Mouse (Mus musculus) liver, embryonic 14.5 days (tissue): ENCODE data around the gene Olfr194. TPM values are rescaled to one million over a fixed set of nuclear protein-coding genes. Genes with fewer than 3 reads are reported as not detected.
"Not testable (repeated sequence)": the region's sequence is repeated elsewhere in the genome, so short reads cannot be mapped to it uniquely, and the experiment has no call there.

ENCODE experiments used
- ATAC-seq: fragments of 200-750 bp; cut with Nextera tagmentation; 2 replicates; pipeline ENCODE4 v1.8.0; 2017; ENCODE audit warnings: moderate number of reproducible peaks, mild to moderate bottlenecking, moderate library complexity; ENCODE audit not compliant: insufficient read depth
- DNase-seq, 3 experiments: peaks; one replicate each; pipeline ENCODE4 v3.0.0-alpha.2; 2012 to 2013; ENCODE audit warnings: low read depth in 3 of 3, low spot score in 3 of 3
- H3K27ac ChIP-seq: fragments of 300-500 bp; sonication (generic); 2 replicates; pipeline ENCODE4 v1.5.1; 2014; ENCODE audit warnings: moderate library complexity, mild to moderate bottlenecking, control low read depth, inconsistent platforms
- H3K27me3 ChIP-seq: fragments of 300-500 bp; sonication (generic); 2 replicates; pipeline ENCODE4 v1.6.1; 2014; ENCODE audit warnings: mild to moderate bottlenecking, low read length, moderate library complexity; ENCODE audit not compliant: control insufficient read depth, insufficient read depth
- H3K36me3 ChIP-seq: fragments of 300-500 bp; sonication (generic); replicated peaks from 2 replicates; pipeline ENCODE4 v1.6.1; 2014; ENCODE audit warnings: low read depth; ENCODE audit not compliant: control insufficient read depth, insufficient read depth
- H3K4me1 ChIP-seq, 2 experiments: fragments of 200-500 bp in 1 of 2; fragments of 300-500 bp in 1 of 2; sonication (generic) in 1 of 2; replicated peaks; 2 replicates each; pipeline ENCODE4 v1.6.1; 2012 to 2014; ENCODE audit warnings: antibody characterized with exemption in 1 of 2, inconsistent platforms in 1 of 2, low read length in 1 of 2; ENCODE audit not compliant: control insufficient read depth in 2 of 2, insufficient read depth in 2 of 2
- H3K4me2 ChIP-seq: fragments of 300-500 bp; sonication (generic); 2 replicates; pipeline ENCODE4 v1.6.1; 2014; ENCODE audit warnings: low read depth, mild to moderate bottlenecking, control low read depth, moderate library complexity
- H3K4me3 ChIP-seq, 2 experiments: fragments of 200-500 bp in 1 of 2; fragments of 300-500 bp in 1 of 2; sonication (generic) in 1 of 2; 2 replicates each; pipeline ENCODE4 v1.5.1; 2012 to 2014; ENCODE audit warnings: low read depth in 2 of 2, low read length in 2 of 2, mild to moderate bottlenecking in 2 of 2, control low read depth in 1 of 2, inconsistent platforms in 1 of 2, moderate library complexity in 1 of 2; ENCODE audit not compliant: insufficient read depth in 1 of 2
- H3K9ac ChIP-seq: fragments of 300-500 bp; sonication (generic); replicated peaks from 2 replicates; pipeline ENCODE4 v1.6.1; 2014; ENCODE audit warnings: mild to moderate bottlenecking, control low read depth, moderate library complexity
- H3K9me3 ChIP-seq: fragments of 300-500 bp; sonication (generic); 2 replicates; pipeline ENCODE4 v1.6.1; 2016; ENCODE audit warnings: low read length, mixed read lengths; ENCODE audit not compliant: control insufficient read depth
- CTCF ChIP-seq: IDR thresholded peaks from 2 replicates; pipeline ENCODE4 v1.5.1; 2016; ENCODE audit warnings: antibody characterized with exemption, low read depth, control low read depth
- EP300 ChIP-seq: IDR thresholded peaks from 2 replicates; pipeline ENCODE4 v1.6.1; 2016; ENCODE audit warnings: antibody characterized with exemption, low read depth
- WGBS: fragments of 180-500 bp; shearing (Covaris S2); extraction: QIAGEN DNeasy Blood & Tissue Kit; methylation state at CpG from one replicate; pipeline ENCODE4 v1.1.7; 2014; ENCODE audit not compliant: insufficient replicate concordance; 5-methylcytosine and 5-hydroxymethylcytosine counted together
- polyA plus RNA-seq, 2 experiments: library from polyadenylated mRNA; depleted of rRNA in 1 of 2; stranded (reverse) in 1 of 2; unstranded in 1 of 2; fragments of >200 nt; fragmentation: Nextera tagmentation in 1 of 2; extraction: Ambion mirVana in 1 of 2; gene quantifications; 2 replicates each; pipeline versions ENCODE4 v1.2.1 to v1.2.3; 2012 to 2014

Gene Olfr194
- polyA plus RNA-seq, 2 experiments: not detected

DNA sequence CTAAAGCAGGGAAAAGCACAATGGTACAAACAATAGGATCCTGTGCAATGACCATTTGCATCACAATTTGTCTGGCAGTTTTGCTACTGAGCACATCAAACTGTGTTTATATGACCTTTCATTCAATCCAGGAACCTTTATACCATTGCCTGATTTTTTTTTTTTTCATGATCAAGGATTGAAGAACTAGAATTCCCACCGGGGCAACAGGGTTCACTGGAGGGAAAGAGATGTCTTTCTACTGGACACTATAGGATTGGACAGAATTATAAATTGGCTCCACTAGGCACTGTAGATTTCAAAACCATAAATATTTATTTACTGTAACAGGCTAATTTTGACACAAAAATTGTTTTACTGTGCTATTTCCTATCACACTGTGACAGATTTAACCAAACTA, 9.1 kb downstream of the Olfr194 start, which contains the start of gene Olfr193:
Olfr193 (minus strand) TSS at position 101 of the 400 bp plus-strand sequence.
- WGBS: 56% methylated on average over 1 of the region's 1 CpGs
- Histone ChIP-seq H3K27me3 (no peaks in the 10 kb centered on the region), H3K9ac (no peak within 1 kb of the TSS), H3K36me3 (no peaks in the 10 kb centered on the region), H3K4me3 (no peak within 1 kb of the TSS), H3K4me2 (no peak within 1 kb of the TSS), H3K27ac (no peak within 1 kb of the TSS), H3K4me1 (no peaks in the 10 kb centered on the region), H3K9me3 (no peaks in the 10 kb centered on the region)
- DNase-seq (no peak), ATAC-seq (no peak)
- no peak for TF ChIP-seq EP300
- no peak for TF ChIP-seq CTCF

DNA sequence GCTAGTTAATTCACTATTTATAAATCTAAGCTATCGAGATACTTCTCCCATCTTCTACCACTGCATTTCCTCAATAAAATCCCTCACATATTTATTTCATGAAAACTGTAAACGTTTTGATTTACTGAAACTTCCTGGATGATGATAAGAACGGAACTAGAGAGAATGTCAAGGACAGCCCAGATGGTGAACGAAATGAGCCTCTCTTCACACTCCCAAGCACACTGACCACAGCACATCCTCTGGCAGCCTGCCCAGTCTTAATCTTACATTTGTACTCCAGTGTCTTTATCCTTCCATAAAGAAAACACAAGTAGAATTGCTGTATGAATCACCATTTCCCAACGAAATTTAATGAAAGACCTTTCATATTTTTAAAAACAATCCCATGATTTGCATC, 12.3 kb downstream of the Olfr194 start:
- not testable (repeated sequence) for ATAC-seq, H3K36me3 ChIP-seq, H3K9me3 ChIP-seq, H3K4me1 ChIP-seq, H3K4me2 ChIP-seq, H3K27me3 ChIP-seq, H3K27ac ChIP-seq, DNase-seq, H3K9ac ChIP-seq, H3K4me3 ChIP-seq
- 39% methylated on average over 5 of the region's 5 CpGs for WGBS

DNA sequence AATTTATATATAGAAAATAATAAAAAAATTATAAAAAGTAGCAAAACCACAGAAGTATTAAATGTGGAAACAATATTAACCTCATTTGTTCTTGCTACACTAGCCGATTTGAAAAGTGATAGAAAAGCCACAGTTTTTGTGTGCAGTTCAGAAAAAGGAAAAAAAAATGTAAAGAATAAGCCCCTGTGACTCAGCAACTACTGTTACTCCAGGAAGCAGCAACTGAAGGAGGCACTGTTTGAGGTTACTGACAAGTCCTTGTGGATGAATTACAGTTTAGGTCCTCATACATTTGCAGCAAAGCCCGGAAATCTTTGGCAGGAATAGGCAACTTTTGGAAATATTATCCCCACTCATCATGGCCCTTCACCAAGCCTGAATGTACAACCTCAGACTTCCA, 15.6 kb downstream of the Olfr194 start:
- no peak for TF ChIP-seq CTCF
- TF ChIP-seq EP300: no peak

DNA sequence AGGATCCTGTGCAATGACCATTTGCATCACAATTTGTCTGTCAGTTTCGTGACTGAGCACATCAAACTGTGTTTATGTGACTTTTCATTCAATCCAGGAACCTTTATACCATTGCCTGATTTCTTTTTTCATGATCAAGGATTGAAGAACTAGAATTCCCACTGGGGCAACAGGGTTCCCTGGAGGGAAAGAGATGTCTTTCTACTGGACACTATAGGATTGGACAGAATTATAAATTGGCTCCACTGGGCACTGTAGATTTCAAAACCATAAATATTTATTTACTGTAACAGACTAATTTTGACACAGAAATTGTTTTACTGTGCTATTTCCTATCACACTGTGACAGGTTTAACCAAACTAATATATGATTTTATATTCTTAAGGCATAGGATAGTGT, 31.1 kb downstream of the Olfr194 start, which contains the start of gene Olfr191:
Olfr191 (minus strand) TSS at position 101 of the 400 bp plus-strand sequence.
- ATAC-seq, H3K4me2 ChIP-seq, H3K4me3 ChIP-seq, H3K36me3 ChIP-seq, H3K4me1 ChIP-seq, DNase-seq, H3K9ac ChIP-seq, H3K27me3 ChIP-seq, H3K27ac ChIP-seq, H3K9me3 ChIP-seq: not testable (repeated sequence)
- 19% methylated on average over 1 of the region's 1 CpGs for WGBS

More for the DNA sequence above, 15.6 kb downstream of the Olfr194 start:
- H3K9ac ChIP-seq: no peak overlapping the region
- H3K4me2 ChIP-seq: no peak overlapping the region
- no peaks in the 10 kb centered on the region for H3K9me3 ChIP-seq
- no peak overlapping the region for H3K4me3 ChIP-seq
- DNase-seq (no peak), ATAC-seq (no peak)
- H3K27me3 ChIP-seq: no peaks in the 10 kb centered on the region
- 52% methylated on average over 2 of the region's 2 CpGs for WGBS
- no peak overlapping the region for H3K27ac ChIP-seq
- no peaks in the 10 kb centered on the region for H3K36me3 ChIP-seq
- no peaks in the 10 kb centered on the region for H3K4me1 ChIP-seq

DNA sequence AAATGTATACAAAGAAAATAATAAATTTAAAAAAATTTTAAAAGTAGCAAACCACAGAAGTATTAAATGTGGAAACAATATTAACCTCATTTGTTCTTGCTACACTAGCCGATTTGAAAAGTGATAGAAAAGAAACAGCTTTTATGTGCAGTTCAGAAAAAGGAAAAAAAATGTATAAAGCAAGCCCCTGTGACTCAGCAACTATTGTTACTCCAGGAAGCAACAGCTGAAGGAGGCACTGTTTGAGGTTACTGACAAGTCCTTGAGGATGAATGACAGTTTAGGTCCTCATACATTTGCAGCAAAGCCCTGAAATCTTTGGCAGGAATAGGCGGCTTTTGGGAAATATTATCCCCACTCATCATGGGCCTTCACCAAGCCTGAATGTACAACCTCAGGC, 39.8 kb downstream of the Olfr194 start:
- not testable (repeated sequence) for H3K9ac ChIP-seq, ATAC-seq, DNase-seq, H3K27me3 ChIP-seq, H3K9me3 ChIP-seq, H3K4me3 ChIP-seq, H3K4me1 ChIP-seq, H3K4me2 ChIP-seq, H3K36me3 ChIP-seq, H3K27ac ChIP-seq
- 58% methylated on average over 2 of the region's 2 CpGs for WGBS

DNA sequence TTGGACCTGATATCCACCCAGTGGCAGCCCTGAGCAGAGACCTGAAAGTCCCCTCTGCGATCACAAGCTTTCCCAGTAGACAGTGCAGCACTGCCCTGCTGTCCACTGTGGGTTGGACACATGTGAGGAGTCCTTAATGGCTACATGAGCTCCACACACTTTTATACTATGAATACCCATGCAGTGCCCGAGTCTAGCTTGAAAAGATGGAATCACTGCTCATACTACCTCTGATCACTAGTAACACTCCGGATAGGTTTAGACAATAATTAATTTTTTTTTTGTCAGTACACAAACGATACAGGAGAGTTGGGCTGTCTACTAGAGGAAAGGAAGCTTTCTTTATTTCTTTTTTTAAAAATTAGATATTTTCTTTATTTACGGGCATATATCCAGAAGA, 43.0 kb downstream of the Olfr194 start, which contains the start of gene Olfr190:
Olfr190 (minus strand) TSS at position 101 of the 400 bp plus-strand sequence.
- no peak for TF ChIP-seq CTCF
- TF ChIP-seq EP300: no peak
- H3K9ac ChIP-seq: no peak within 1 kb of the TSS
- H3K4me1 ChIP-seq: no peaks in the 10 kb centered on the region
- ATAC-seq (no peak), DNase-seq (no peak)
- no peaks in the 10 kb centered on the region for H3K27me3 ChIP-seq
- no peaks in the 10 kb centered on the region for H3K9me3 ChIP-seq
- H3K4me3 ChIP-seq: no peak within 1 kb of the TSS
- no peak within 1 kb of the TSS for H3K4me2 ChIP-seq
- no peaks in the 10 kb centered on the region for H3K36me3 ChIP-seq
- WGBS: 52% methylated on average over 5 of the region's 5 CpGs
- H3K27ac ChIP-seq: no peak within 1 kb of the TSS
